Mouse (Mus musculus) layer of hippocampus, adult 9-10 months (tissue): Measurements from ENCODE around the gene AU040320.

Experiments used
- DNase-seq: peaks from one replicate; pipeline ENCODE4 v3.0.0; 2022; ENCODE audit warnings: low spot score

The AU040320 gene

DNA sequence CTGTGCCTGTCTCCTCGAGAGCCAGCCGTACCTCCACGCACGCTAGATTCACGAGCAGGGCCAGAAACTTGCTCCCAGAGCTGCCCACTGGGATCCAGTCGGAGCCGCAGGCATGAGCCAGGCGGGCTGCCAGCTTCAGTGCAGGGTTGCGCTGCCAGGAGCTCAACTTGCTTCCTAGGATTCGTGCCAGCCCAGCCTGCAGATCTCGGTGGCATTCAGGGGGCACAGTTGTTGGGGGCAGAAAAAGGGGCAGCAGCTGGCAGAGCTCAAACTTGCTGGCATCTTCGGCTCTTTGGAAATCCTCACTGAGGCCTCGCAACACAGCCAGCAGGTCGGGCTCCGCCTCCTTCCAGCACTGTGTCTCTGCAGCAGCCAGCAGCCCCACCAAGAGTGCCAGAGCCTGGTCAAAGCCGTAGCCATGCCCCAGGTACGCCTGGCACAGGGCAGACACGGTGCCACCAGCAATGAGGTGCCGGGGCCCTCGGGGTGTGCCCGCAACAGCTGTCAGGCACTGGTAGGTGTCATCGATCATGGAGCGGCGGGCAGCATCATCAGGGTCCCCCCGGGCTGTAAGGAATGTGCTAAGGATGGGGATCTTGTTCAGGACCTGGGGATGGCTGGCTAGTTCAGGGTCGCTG lies 3.2 kb upstream of the AU040320 start:
- no peak for DNase-seq

DNA sequence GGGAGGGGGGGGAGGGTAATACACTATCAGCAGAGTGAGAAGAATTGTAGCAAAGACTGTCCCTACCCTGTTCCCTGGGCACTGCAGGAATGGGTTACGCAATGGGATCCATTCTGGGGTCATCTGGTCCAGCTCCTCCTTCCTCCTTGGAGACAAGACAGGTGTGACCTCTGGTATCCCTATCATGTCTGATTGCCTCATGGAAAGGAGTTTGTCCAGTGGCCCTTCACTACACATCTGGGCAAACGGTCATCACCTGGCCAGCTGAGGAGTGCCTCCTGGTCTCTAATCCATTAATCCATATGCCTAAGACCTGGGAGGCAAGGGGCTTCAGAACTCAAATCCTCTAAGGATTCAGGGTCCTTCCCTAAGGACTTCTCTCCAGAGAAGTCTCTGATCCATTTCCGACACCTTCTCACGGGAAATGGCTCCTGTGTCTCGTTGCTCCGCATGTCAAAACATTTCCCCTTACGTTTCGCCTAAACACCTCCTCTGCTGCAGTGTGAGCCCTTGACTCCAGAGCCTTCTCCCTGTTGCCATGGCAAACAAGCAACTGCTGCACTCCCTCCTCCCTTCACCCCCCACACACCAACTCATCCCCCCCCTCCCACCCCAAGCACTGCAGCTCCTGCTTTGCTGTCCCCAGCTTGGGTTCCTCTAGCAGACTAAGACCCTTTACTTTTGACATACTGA lies 2.3 kb upstream of the AU040320 start:
- no peak for DNase-seq

DNA sequence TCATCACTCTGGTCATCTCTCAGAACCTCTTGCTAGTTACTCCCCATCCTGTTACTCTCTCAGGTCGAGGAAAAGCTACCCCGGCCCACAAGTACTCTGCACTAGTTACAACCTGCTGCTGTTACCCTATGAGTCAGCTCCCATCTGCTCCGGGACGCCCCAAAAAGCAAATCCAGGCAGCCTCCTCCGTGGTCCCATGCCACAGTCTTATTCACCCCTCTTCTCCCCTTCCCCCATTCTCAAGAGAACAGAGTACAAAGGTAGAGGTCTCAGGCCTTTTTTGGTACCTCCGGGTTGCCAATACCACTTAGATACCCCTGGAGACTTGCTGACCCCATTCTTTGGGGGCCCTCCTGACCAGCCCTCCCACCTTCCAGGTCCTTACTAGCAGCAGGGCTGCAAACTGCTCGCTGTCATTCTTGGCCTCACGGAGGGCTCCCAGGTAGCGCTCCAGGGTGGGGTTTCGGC lies 1.8 kb upstream of the AU040320 start:
- no peak for DNase-seq

DNA sequence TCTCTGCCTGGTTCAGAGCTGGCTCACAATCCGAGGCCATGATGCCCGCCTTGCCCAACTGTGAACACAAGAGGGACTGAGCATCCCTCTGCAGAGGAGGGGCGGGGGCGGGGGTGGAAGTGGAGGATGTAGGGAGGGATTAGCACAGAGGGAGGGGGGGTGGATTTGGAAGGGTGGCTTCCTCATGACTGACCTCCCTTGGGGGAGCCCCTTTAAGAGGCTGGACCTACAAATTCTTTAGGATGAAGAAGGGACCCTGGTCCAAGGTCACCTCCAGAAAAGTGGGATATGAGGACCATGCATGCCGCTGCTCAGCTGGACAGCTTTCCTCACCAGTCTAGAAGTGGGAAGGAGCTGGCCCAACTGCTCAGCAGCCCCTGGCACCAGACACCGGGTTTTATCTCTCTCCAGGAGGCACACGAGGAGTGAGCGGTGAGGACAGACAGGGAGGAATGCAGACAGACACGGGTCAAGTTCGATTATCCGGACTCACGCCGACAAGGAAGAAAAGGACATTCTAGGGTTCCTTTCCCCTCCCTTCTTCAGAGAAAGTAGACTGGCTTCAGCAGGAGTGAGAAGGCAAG lies 1.2 kb upstream of the AU040320 start:
- DNase-seq, result no peak

DNA sequence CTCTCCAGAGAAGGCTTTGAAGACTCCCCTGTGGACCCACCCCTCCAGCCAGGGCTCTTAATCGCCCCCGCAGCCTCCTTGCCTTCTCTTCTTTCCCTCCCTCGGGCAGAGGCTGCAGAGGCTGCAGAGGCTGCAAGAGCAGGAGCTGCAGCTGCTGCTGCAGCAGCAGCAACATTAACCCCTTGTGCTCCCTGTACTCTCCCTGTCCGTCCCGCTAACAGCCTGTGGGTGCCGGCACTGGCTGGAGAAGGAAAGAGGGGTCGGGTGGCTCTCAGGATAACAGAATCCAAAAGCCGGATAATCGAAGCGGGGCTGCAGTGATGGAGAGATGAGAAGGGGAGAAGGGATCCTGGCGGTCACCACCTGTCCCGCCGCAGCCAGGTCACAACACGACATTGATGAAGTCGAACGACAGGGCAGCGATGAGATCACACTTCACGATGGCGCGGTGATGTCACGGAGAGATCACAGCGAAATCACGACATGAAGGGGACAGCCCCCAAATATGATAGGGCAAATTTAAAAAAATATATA lies 669 bp upstream of the AU040320 start:
- DNase-seq, result no peak

DNA sequence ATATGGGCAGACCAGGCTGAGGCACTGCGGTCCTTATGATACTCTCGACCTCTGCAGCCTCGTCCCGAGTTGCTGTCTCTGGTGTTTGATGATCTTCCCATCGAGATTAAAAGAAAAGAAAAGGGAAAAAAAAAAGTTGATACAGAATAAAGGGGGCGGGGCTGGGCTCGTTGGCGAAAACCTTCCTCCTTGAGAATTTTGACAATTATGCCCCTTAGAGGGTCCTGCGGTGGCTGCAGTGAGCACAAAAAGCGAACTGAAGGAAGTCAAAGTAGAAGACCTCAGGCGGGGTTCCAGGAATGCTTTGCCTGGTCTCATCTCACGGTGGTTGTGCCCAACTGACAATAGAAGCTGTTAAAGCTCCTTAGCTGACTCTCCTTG lies 877 bp downstream of the AU040320 start:
- DNase-seq, result no peak

DNA sequence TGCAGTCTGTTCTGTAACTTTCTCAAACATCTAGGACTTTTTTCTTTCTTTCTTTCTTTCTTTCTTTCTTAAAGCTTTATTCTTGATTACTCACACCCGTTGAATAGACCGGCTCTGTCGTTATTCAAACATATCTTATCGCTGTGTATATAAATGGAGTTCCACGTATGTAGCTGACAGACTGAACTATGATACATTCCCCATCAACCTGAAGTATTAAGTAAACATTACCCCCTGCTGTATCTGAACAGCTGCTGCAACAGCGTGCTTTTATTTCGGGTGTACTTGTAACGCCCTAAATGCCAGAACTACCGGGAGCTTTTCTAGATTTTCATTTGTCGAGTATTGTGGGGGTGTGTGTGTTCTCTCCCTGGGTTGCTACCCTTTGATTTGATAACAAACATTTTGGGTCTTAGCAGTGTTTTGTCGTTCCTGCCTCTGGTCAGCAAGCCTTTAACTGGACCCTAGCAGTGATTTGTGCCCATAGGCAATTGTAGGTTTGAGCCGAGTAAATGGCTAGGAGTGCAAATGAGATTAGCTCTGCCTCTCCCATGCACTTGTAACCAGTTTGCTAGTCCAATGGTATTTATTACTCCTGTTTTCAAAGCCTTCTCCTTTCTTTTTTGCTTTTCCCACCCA lies 1.5 kb downstream of the AU040320 start:
- no peak for DNase-seq

DNA sequence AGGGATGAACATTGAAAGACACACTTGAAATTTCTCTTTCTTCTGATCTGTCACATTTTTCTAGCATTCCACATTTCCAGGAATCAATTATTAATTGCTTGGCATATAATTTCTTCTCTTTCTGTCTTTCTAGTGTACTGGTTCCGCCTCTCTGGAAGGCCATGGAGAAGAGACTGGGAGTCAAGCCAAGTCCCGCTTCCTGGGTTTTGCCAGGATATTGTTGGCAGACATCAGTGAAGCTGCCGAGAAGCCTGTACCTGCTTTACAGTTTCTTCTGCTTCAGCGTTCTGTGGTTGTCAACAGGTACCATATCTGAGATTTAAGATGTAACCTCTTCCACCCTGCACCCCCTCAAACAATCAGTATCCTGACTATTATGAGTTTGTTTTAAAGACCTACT lies 3.4 kb downstream of the AU040320 start:
- DNase-seq, result no peak

DNA sequence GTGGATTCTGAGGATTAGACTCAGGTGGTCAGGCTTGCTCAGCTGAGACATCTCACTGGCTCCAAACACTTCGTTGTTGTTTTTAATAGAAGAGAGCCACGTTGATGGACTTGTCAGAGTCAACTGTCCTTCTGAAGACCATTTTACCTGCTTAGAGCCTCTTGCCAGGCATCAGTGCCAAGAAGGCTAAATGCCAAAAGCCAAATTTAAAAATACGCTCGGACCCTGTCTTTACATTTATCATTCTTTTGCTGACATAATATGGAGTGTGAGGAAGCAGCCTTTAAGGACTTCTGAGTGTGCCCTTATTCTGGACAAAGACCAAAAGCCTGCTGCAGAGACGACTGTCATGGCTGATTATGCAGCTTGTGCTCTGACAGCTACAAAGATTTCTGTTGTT lies 5.0 kb downstream of the AU040320 start:
- DNase-seq, result no peak

DNA sequence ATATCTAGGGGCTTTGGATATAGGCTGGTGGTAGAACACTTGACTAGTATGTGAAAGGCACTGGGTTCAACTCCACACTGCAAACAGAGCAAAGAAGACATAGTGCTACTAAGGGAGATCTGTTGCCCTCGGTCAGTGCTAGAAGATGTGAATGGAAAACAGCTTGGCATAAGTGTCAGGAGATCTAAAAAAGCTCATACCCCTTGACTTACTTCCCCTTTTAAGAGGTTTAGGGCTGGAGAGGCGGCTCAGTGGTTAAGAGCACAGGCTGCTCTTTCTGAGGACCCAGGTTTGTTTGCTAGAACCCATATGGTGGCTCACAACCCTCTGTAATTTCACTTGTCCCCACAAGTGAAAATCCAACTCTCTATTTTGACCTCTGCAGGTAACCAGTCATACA lies 6.1 kb downstream of the AU040320 start:
- DNase-seq, result no peak

DNA sequence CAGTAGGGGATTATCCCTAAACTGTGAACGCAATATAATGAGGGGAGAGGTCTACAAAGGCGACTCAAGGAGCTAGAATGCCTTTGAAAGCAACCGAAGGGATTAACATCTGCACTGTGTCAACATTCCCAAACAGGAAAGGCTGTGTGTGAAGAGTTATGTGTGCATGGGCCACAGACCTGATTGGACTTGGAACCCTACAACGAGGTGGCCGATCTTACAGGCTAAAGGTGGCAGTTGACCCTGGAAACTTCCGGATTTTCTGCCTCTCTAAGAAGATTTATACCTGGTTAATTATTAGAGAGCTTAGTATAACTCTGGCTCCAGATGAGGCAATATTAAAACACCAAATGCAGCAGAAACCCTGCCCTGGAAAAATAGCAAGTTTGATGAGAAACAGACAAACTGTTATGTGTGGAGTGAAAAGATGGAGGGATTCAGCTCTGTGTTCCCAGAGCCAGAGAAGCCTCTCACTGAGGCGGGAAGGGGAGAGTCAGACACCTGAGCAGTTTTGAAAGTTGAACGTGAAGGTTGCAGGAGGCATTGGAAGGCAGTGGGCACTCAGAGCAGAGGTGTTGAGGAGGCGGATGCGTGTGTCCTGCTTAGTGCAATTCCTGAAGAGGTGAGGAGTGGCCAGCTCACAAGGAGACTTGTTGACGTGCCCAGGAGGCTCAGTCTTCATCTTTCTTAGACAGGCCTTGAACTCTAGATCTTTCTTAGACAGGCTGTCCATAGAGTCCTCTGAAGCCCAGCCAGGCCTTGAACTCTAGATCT lies 9.4 kb downstream of the AU040320 start:
- DNase-seq, result no peak

DNA sequence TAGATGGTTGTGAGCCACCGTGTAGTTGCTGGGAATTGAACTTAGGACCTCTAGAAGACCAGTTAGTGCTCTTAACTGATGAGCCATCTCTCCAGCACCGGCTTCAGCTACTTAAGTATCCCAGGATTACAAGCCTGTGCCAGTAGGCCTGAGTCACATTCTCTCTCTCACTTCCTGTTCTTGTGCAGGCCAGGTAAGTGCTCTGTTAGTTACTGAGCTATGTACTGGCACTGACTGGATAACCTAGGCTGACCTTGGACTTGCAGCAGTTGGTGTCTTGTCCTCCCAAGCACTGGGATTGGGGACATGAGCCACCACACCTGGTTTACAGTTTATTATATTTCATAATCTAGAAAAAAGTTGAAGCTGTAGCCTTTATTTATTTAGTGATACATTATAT lies 10.1 kb downstream of the AU040320 start:
- no peak for DNase-seq

DNA sequence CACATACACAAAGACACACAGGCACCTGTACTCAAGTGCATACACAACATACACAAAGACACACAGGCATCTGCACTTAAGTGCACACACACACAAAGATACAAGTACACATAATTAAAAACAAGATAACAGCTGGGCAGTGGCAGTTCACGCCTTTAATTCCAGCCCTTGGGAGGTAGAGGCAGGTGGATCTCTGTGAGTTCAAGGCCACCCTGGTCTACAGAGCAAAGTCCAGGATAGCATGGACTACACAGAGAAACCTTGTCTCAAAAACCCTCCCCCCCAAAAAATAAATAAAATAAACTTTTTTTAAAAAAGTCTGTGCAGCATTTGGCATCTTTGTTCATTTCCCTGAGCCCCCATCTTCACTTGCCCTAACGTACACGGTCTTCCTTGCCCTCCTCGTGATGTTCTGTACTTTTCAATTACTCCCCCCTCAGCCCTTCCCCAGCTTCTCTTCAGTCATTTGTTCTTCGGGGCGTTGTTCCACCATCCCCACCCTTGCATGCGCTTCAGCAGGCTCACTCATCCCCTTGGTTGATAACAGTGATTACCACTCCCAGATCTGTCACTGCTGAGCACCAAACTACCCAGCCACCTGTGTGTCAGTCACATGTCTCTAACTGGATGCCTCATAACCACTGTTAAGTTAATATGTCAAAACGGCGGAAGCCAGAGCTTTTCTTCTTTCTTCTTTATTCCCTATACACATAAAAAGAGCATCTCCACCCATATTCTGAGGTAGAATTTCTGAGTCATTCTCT lies 16.6 kb downstream of the AU040320 start:
- DNase-seq, result no peak

DNA sequence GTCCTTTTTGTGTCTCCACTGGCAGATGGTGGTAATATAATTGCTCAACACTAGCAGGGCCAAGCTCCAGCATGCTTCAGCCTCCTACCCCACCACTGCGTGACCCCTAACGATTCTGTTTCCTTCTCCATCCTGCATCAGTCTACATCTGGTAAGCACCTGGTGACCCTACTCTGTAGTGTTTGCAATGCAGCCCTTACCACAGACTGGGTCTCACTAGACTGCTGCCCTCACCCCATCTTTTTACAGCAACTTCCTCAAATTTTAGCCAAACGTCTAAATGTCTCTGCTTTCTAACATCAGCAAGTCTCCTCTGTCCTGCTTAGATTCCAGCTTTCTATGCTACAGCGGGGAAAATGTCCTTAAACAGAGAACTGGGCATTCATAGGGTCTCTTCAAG lies 17.5 kb downstream of the AU040320 start:
- no peak for DNase-seq

DNA sequence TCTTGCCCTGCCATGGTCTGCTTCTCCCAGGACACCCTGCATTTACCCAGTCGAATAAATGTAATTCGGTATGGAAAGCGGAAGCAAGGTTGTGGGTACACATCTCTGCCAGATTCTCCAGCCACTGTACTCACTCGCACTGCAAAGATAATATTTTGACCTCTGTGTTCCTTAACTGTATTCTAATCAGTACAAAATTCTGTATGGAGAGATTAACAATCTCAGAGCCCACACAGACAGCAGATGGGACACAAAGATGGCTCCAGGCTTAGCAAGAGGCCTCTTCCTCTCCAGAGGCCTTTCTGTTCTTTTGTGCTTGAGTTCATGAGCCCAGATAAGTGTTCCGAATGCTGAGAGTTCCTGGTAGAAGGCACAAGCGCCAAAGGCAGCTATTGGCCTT lies 20.5 kb downstream of the AU040320 start:
- no peak for DNase-seq

DNA sequence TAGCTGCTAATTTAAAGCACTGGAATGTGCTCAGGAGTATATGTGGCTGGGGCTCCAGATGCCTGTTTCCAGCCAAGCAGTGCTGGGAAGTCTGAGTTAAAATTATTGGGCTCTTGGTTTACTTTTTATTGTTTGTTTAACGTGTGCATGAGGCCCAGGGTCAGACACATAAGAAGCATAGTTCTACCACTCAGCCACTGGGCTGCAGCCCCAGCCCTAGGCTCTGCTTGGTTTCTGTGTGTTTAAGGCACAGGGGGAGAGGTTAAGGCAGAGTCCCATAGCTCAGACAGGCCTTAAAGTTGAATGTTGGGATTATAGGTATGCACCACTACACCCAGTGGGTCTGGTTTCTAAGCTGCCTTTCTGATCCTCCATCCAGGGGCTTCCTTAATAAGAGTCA lies 21.8 kb downstream of the AU040320 start:
- no peak for DNase-seq

DNA sequence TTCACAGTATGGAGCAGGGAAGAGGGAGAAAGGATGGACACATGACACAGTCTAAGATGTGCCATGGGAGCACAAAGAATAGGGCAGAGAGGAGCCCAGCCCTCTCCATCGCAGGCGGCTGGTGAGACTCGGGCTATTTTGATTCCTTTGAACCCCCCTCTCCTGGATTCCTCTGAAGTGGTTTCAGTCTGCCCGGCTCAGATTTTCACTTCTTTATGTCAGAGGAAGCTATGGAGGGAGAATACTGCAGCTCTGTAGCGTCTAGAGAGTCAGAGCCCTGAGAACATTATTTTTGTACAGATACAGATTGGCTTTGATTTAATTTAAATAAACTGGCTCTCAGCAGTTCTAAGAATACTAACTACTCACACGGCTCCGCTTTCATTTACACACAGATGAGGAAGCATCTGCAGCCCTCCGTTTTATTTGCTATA lies 25.8 kb downstream of the AU040320 start:
- DNase-seq, result no peak

DNA sequence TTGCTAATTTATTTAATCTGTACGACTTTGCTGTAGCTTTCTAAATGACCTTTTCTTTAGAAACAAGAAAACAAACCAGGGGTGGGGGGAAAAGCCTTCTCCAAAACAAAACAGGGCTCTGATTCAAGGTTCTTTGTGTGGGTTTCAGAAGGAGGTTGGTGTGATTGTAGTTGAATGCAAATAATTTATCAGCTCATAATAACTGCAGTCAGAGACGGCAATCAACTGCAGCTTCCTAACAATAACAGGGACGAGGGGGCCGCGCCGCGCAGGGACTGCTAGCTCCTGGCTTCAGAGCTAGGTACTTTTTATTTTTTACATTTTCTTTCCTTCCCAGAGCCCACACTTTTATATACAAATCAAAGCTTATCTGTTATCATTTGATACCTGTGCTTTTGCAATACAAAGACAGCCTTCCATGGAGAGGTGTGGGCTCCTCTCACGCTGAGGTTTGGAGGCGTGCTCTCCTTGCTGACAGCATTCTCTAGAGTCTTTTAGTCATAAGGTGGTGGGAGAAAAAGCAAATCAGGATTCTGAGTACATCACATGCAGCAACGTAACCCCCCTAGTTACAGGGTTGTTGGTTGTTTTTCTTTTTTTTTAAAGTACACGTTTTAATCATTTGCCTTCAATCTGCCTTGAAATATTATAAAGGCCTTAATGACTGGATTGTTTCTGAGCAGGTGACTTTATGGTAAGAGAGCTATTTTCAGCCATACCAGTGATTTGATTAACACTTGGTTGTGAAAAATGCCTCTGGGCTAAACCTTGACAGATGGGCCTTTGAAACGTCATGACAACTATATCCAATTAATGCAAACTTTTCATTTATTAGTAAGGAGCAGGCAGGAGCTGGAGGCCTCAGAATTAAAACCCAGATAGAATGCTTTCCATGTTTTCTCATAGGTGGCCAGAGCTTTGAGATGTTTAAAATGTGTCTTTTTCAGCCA lies 26.8 kb downstream of the AU040320 start:
- DNase-seq, result no peak

DNA sequence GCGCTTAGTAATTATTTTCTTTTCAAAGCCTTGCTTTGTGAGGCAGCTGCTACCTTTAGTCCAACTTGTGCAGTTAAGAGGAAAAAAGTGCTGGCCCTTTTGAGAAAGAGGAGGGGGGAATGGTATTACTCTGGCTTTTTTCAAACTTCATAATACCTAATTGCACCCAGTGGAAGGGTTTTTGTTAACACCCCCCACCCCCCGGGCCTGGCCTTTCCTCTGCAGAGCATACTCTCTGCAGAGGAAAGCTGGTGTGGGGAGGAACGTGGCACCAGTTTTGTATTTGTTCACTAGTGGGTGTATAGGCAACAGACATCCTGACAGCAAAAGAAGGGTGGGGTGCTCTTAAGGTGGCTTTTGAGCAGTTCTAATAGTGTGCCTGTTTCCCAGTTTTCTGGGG lies 28.5 kb downstream of the AU040320 start:
- DNase-seq, result no peak

DNA sequence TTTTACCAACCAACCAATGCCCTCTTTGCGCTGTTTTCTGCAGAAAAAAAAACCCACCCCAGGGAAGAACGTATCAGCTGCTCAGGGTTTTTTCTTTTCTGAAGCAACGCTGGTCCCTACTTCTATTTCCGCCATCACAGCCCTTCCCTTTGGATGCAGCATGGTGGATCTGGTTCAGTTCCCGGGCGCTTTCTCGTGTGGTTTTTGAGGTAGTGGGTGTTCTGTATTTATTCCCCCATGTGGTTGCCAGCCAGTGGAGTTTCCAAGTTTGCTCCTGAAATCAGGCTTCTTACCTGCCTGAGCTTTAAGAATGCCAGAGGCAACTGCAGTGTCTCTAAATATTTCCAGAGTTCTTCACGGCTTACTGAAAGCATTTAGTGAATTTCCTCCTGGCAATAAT lies 29.2 kb downstream of the AU040320 start:
- no peak for DNase-seq
